Mouse (Mus musculus) olfactory bulb, adult 2 months (tissue): Measurements from ENCODE around the gene Acap1. TPM values are rescaled to one million over a fixed set of nuclear protein-coding genes. Genes with fewer than 3 reads are reported as not detected.
"Not testable (repeated sequence)": the region's sequence is repeated elsewhere in the genome, so short reads cannot be mapped to it uniquely, and the experiment has no call there.

ENCODE experiments used
- H3K27ac ChIP-seq: fragments of 200-500 bp; 2 replicates; pipeline ENCODE4 v1.5.1; 2012; ENCODE audit warnings: low read depth, low read length; ENCODE audit not compliant: insufficient read depth
- H3K4me1 ChIP-seq: fragments of 200-500 bp; 2 replicates; pipeline ENCODE4 v1.6.1; 2012; ENCODE audit warnings: low read length; ENCODE audit not compliant: control insufficient read depth, insufficient read depth
- H3K4me3 ChIP-seq: fragments of 200-500 bp; 2 replicates; pipeline ENCODE4 v1.5.1; 2012; ENCODE audit warnings: mild to moderate bottlenecking, low read depth, low read length, moderate library complexity; ENCODE audit not compliant: insufficient read depth
- CTCF ChIP-seq: fragments of 200-500 bp; IDR thresholded peaks from 2 replicates; pipeline ENCODE4 v1.5.1; 2012; ENCODE audit warnings: low read depth, mild to moderate bottlenecking, low read length, moderate library complexity; ENCODE audit not compliant: insufficient read depth
- POLR2A ChIP-seq: fragments of 200-500 bp; IDR thresholded peaks from 2 replicates; pipeline ENCODE4 v1.6.1; 2012; ENCODE audit warnings: mild to moderate bottlenecking, low read depth, low read length, moderate library complexity; ENCODE audit not compliant: insufficient read depth
- WGBS: fragments of 180-500 bp; shearing (Covaris S2); methylation state at CpG from one replicate; pipeline ENCODE4 v1.1.7; 2018; 5-methylcytosine and 5-hydroxymethylcytosine counted together
- polyA plus RNA-seq: library from polyadenylated mRNA; stranded (reverse); fragments of >200 nt; gene quantifications from 2 replicates; pipeline ENCODE4 v1.2.4, GENCODE M21; 2012; ENCODE audit warnings: low replicate concordance; ENCODE audit not compliant: missing spikeins, insufficient read depth, insufficient read length

Gene Acap1
- polyA plus RNA-seq, 1 experiment, result 120 TPM

DNA sequence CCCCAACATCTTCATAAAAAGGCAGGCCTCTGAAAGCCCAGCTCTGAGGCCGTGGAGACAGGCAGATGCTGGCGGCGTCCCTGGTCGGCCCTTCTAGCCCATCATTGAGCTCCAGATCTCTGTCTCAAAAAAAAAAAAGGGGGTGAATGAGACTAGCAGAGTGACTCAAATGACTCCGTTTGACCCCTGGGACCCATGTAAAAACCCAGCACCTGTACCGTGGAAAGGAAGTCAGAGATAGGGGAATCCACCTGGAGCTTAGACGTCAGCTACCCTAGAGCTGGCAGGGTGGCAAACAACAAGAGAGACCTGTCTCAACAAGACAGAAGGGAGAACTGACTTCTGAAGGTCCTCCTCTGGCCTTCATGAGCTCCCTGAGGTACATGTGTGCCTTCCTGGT is 23.5 kb downstream of the Acap1 start:
- no peak overlapping the region for H3K27ac ChIP-seq
- TF ChIP-seq POLR2A, result no peak
- TF ChIP-seq CTCF, result no peak
- H3K4me3 ChIP-seq, result no peak overlapping the region
- H3K4me1 ChIP-seq, result peaks cover 2% of the 10 kb centered on the region; the same call in 1 of the 2 replicates
- WGBS, result 91% methylated on average over 7 of the region's 7 CpGs

DNA sequence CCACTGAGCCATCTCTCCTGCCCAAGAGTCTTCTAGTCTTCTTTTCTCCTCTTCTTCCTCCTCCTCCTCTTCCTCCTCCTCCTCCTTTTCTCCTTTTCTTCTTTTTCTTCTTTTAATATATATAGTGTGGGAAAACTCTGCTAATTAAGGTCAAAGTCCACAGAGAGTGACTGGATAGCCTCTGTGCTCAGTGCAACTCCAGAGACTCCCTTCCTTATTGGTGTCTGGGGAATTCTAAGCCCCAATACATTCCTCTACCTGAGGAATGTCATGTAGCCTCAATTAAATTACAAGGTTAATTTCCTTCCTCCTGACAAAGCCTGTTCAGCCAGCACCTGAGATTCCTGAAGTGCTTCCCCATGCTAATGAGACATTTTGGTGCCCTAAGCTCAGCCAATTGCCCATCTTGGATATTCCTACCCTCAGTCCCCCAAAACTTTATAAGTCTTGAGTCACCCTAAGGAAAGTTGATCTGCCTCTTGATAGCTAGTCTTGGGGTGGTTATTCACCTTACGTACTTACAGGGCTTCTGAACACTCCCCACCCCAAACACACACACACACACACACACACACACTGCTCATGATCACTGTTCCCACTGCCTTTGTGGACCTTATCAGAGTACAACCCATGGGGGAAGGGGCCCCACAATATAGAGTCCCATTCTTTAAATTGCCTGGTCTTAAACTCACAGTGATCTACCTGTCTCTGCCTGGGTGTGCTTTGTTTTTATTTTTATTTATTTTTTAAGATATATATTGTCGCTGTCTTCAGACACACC is 24.9 kb downstream of the Acap1 start:
- H3K4me1 ChIP-seq, result no peaks in the 10 kb centered on the region
- TF ChIP-seq CTCF (no peak), POLR2A (no peak)
- H3K4me3 ChIP-seq, result no peak overlapping the region
- WGBS, result 95% methylated on average over 2 of the region's 2 CpGs
- H3K27ac ChIP-seq, result no peak overlapping the region

DNA sequence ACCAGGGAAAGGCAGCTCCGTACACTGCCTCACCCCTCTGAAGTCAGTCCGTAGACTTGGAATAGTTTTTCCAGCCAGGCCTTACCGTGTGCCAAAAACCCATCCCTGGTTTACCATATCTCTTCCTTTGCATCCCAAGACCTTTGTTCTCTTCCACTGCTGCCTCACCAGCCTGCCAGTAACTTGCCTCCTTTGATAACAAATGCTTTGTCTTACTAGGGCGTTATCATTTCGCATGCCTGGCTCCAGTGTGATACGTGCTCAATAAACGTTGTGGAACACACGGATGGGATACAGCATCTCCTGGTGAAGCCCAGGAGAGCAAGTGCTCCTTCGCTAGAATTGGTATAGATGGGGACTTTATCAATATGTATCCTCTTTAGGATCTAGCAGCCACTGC is 28.0 kb downstream of the Acap1 start:
- Histone ChIP-seq H3K4me1 (no peaks in the 10 kb centered on the region), H3K27ac (no peak overlapping the region), H3K4me3 (no peak overlapping the region)
- 72% methylated on average over 9 of the region's 9 CpGs for WGBS
- TF ChIP-seq CTCF (no peak), POLR2A (no peak)

DNA sequence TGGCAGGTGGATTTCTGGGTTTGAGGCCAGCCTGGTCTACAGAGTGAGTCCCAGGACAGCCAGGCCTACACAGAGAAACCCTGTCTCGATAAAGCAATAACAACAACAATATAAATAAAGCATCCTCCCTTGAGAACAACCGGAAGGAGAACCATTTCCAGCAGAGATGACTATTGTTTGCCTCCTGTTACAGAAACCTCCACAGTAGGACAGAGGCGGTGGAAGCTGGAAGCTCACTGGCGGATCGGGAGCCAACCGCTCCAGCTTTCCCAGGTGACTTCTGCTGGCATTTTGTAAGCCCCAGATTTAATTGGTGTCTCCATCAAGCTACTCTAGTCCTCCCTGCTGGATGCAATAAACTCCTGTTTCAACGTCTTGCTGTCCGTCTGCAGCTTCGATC is 29.8 kb downstream of the Acap1 start:
- no peaks in the 10 kb centered on the region for H3K4me1 ChIP-seq
- H3K27ac ChIP-seq, result no peak overlapping the region
- no peak overlapping the region for H3K4me3 ChIP-seq
- 81% methylated on average over 9 of the region's 9 CpGs for WGBS
- TF ChIP-seq POLR2A (no peak), CTCF (no peak)

GRCm38 (mm10) chr11:69864138-69864860 is 31.0 kb downstream of the Acap1 start:
- no peak for TF ChIP-seq CTCF
- Histone ChIP-seq H3K27ac (no peak overlapping the region), H3K4me3 (no peak overlapping the region), H3K4me1 (no peaks in the 10 kb centered on the region)
- 31% methylated on average over 8 of the region's 8 CpGs for WGBS

- WGBS, result 84% methylated on average over 3 of the region's 3 CpGs
- not testable (repeated sequence) for H3K4me1 ChIP-seq, H3K4me3 ChIP-seq, H3K27ac ChIP-seq
These were observed 31.6 kb downstream of the Acap1 start for GRCm38 (mm10) chr11:69863729-69864128.

- Histone ChIP-seq H3K27ac (no peak within 1 kb of the TSS), H3K4me3 (no peak within 1 kb of the TSS), H3K4me1 (no peaks in the 10 kb centered on the region; the same call in 1 of the 2 replicates)
- no peak for TF ChIP-seq POLR2A
- TF ChIP-seq CTCF, result no peak
- 36% methylated on average over 30 of the region's 30 CpGs for WGBS
These were observed 37.0 kb downstream of the Acap1 start, which contains the start of gene Tnk1 for GRCm38 (mm10) chr11:69858113-69858998. Gene Tnk1 (minus strand): TSS chr11:69858730.

DNA sequence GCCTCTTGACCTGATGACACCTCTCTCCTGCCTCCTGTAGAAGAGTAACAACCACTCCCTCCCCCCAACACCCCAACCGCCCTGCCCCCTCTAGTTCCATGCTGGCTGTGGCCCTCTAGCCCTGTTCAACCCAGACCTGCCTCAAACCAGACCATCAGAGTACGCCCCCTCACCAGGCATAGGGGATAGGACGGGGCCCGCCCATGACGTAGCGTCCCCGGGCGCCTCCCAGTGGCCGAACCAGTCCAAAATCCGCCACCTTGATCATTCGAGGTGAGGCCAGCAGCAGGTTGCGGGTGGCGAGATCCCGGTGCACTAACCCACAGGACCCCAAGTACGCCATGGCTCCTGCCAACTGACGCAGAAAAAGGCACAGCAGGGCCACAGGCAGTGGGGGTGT is 40.0 kb downstream of the Acap1 start:
- TF ChIP-seq POLR2A (no peak), CTCF (no peak)
- H3K4me1 ChIP-seq, result no peaks in the 10 kb centered on the region; the same call in 1 of the 2 replicates
- 18% methylated on average over 16 of the region's 16 CpGs for WGBS
- H3K27ac ChIP-seq, result no peak overlapping the region
- no peak overlapping the region for H3K4me3 ChIP-seq

DNA sequence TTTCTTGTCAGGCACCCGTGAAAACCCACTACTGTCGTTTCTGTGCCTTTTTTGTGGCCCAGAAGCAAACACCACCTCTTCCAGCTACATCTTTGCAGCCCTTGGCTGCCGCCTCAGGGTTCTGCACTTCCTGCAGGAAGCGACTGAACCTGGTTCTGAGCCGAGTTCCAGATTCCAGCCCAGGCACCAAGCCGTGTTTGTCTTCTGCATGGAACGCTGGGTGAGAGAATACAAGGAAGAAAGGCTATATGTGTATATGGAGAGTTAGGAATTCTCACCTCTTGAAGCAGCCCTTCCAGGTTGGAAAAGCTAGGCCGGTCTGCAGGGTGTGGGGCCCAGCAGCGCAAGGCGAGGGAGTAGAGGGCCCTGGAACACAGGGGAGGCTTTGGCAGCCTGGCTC is 40.7 kb downstream of the Acap1 start:
- 86% methylated on average over 10 of the region's 10 CpGs for WGBS

More for the DNA sequence above, 40.7 kb downstream of the Acap1 start:
- no peak for TF ChIP-seq POLR2A
- no peak for TF ChIP-seq CTCF
- no peak overlapping the region for H3K4me3 ChIP-seq
- H3K27ac ChIP-seq, result no peak overlapping the region
- H3K4me1 ChIP-seq, result no peaks in the 10 kb centered on the region; the same call in 1 of the 2 replicates
